Mouse (Mus musculus) cerebellum, adult 9-11 months (tissue): ENCODE data around the gene Gm42878.

ENCODE experiments used
- DNase-seq: peaks from one replicate; pipeline ENCODE4 v3.0.0; 2022

The Gm42878 gene

DNA sequence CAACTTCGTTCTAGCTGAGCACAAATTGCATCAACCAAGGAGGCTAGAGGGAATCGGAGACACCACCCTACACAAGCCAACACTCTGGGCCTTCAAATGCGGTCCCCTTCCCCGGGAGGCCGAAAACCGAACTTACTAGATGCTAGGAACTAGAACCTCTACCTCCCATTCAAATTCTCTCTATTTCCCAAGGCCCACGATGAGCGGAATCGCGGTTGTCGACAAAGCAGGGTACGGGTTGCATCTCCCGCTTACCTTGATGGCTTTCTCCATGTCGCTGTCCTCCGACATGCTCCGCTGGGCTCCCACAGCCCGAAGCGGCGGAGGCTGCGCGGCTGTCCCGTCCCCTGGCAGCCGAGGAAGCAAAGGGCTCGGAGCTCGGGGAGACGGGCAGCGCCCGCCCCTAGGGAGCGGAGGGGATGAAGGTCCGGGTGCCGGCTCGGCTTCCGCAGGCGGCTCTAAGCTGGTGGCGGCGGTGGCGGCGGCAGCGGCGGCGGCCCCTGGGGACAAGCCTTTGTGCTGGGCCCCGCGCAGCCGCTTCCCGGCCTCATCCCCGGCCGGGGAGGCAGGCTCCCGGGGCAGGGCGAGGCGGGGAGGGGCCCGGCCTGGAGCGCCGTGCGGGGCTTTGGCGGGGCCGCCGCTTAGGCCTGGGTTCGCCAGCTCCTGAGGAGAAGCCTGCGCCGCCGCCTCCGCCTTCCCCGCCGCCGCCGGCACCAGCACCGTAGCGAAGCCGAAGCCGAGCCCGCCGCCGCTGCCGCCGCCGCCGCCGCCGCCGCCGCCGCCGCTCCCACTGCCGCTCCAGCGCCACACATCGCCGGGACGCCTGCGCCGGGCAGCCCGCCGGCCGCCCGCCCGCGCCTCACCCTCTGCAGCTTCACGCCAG, at the start of gene Gm42878, which contains the start of gene Adam1a:
Gene Gm42878 (minus strand): TSS at position 573 of the 883 bp plus-strand sequence.
Gene Adam1a (minus strand): TSS at position 573 of the 883 bp plus-strand sequence.
- DNase-seq, result no peak

DNA sequence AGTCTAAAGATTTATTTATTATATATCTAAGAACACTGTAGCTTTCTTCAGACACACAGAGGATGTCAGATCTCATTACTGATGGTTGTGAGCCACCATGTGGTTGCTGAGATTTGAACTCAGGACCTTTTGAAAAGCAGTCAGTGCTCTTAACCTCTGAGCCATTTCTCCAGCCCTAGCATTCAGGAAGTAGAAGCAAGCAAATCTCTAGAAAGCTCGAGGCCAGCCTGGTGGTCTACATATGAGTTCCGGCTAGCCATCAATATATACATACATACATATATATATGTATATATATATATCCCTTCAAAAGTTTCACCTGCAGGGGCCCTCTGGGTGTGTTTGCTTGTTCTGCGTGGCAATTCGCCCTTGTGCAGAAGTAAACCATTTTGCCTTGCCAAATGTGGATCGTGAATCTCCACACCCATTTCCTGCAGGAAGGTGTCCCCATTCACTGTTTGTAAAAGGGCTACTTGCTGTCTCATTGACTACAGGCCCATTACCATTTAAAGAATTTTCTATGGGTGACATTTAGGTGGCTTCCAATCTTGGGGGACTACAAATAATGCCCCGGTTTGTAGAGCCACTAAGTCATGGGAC, 49.5 kb upstream of the Gm42878 start:
- no peak for DNase-seq

DNA sequence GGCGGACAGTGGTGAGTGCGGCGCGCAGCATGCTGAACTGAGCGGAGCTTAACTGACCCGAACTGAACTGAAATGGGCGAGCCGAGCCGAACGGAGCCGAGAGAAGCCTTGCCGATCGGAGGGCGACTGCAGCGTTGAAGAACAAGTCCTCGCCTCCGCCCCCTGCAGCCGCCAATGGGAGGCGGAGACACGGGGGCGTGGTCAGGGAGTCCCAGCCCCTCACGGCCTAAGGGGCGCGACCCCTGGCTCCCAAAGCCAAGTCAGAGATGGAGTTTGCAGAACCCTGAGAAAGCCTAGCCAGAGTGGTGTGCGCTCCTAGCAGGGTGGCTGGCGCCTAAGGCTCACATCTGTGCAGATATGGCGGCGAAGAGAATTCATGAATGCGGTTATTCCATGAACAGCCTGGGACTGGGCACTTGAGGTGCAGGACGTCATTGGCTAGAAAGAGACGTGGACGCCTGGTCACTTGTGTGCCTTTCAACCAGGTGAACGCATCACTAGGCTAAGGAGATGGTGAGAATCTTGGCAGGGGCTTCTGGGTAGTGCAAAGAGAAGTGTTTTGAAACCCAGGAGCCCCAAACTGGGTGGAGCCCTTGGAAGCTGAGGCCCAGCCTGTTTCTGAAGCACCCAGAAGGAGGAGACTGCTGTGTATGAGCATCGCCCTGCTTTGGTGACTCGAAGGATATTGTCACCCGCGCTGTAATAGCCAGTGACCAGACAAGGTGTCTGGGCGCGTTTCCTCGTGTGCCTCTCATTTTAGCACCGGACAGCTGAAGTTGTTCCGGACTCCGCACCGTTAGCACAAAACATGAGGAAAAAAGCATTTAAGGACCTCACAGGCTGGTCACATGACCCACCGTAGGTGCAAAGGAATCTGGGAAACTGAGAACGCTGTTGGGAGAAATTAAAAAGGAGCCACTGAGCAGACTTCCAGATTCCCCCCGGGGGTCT, 48.4 kb upstream of the Gm42878 start, which contains the start of gene Aldh2:
Gene Aldh2 (minus strand): TSS at position 374 of the 951 bp plus-strand sequence.
- peak; percentile 73 for DNase-seq

DNA sequence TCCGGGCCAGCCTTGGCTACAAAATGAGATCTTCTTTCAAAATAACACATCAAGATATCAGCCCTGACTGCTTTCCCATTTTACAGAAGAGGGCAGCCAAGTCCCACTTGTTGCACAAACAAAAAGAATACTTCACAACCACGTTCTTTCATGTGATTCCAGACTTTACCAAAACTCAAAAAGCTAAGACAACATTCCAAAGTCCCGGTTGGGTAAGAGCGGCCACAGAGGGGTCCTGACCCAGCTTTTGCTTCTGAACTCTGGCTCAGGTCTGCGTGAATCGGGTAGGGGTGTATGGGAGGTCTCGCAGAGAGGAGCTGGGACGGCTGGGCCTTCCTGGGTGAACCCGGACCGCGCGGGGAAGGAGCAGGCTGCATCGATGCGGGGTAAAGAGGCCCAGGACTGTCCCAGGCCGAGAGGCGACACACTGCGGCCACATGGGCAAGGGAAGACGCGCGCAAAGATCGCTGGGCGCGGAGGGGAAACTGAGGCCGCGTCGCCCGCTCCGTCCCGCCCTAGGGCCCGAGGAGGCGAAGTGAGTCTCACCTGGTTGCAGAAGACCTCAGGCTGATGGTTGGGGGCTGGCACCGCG, 47.6 kb upstream of the Gm42878 start:
- DNase-seq, result no peak

DNA sequence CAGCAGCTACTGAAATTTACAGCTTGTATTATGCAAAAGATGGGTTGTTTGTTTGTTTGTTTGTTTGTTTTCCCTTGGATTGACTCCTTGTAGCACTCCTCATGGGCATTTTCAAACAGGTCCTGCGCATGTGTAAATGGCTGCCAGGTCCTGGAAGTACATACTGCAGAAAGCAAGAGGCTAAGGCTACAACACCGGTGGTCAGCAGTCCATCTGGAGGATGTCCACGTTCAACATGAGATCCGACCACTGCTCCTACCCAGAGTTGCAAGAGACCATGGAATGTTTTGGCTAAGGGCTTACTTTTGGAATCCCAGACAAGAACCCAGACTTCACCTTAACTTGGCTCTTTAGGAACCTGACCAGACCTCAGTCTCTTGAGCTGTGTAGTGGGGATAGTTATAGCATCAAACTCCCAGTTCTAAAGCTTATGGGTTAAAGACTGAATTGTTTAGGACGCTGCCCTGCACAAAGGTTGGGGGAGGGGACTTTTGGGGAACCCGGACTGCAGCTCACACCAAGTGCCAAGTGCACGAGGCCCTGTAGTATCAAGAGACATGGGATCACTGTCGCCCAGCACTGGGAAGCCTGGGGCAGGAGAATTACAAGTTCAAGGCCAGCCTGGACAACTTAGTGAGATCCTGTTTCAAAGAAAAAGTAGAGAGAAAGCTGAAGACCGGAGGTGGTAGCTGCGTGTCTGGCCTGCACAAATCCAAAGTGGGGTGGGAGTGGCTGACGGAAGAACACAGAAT, 47.0 kb upstream of the Gm42878 start:
- DNase-seq, result no peak

DNA sequence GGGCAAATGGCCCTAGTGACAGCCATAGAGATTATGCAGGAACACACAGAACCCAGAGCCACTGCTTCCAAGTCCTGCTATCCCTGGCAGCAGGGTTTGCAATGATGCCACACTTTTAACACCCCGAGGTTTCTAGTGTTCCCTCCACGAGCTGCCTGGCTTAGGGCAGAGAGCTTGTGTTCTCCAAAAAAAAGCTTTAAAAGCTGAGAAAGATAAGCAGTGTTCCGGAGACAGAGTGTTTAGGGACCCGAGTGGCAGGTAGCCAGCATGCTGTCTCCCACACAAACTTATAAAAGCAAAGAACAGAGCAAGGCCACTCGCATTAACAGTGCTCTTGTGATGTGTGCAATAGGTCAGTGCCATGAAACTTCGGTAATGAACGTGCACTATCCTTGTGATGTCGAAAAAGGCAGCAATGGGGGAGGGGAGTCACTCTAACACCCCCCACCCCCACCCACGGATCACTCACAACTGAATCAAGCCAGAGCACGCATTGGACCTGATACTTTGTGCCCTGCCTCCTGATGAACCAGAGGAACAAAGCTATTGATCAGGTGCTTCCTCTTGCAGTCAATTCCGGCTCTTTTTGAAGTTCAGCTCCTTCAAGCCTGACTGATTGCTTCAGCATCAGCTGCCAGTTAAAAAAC, 46.3 kb upstream of the Gm42878 start:
- DNase-seq, result no peak

DNA sequence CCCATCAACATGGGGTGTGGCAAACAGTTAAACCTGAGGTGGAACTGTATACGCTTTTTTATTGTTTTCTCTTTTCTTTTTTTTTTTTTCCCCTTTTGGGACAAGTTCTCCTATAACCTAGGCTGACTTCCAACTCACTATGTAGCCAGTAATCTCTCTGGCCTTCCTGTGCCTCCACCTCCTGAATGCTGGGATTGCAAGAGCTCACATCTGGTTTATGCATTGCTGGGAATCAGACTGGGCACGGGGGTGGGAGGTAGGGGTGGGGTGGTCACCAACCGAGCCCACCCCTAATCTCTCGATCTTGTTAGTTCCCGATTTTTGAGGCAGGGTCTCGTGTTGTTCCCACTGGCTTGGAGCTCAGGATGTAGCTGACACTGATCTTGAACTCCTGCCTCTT, 44.6 kb upstream of the Gm42878 start:
- DNase-seq, result no peak

DNA sequence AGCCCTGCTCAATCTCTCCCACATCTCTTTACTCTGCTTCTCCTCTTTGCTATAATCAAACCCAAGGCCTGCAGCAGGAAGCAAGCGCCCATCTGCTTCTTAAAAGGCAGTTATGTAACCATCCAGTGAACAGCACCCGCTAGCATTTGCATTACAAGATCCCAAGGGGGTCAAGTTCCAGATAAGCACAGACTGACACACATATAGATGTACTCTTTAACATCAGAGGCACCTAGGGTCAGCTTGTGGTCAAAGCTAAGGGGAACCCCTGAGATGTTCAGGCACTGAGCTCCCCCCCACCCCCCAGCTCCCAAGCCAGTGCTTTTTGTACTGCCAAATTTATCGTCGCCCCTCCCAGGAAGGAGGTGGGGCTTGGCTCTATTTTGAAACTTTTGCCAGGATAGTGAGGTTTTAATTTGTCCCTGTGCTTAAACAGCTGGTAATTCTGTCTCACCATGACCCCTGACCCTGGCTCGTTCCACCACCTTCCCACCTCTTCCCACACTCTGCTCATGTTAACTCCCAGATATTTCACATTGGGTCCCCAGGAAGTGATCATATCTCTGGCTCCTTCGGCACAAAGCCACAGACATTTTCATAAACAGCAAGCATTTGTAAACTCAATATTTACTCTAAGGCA, 41.2 kb upstream of the Gm42878 start:
- no peak for DNase-seq

DNA sequence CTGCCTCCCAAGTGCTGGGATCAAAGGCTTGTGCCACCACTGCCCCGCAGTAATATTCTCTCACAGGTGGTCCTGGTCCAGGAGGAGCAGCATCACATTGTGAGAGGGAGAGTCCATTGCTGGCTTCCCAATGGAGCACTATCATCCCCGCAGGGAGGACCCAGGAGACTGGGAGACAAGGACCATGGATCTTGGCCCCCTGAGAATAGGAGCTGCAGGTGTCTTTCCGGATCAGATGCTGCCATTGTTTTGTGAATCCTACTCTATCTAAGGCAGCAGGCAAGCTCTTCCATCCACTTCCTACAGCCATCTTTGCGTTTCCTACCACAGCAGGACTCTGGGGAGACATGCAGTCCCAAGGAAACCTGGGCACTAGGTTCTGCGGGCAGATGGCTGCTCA, 40.4 kb upstream of the Gm42878 start:
- DNase-seq, result no peak

DNA sequence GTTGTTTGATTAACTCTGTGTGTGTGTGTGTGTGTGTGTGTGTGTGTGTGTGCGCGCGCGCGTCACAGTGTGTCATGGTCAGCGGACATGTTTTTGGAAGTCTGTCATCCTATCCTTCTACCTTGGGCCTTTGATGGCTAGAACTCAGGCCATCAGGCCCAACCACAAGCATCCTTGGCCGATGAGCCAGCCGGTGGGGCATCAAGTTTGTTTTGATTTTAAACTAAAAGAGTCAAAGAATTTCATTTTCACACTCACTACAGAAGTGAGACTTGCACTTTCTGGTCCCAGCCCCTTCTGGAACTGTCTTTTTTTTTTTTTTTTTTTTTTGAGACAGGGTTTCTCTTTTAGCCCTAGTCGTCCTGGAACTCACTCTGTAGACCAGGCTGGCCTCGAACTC, 39.7 kb upstream of the Gm42878 start:
- no peak for DNase-seq

DNA sequence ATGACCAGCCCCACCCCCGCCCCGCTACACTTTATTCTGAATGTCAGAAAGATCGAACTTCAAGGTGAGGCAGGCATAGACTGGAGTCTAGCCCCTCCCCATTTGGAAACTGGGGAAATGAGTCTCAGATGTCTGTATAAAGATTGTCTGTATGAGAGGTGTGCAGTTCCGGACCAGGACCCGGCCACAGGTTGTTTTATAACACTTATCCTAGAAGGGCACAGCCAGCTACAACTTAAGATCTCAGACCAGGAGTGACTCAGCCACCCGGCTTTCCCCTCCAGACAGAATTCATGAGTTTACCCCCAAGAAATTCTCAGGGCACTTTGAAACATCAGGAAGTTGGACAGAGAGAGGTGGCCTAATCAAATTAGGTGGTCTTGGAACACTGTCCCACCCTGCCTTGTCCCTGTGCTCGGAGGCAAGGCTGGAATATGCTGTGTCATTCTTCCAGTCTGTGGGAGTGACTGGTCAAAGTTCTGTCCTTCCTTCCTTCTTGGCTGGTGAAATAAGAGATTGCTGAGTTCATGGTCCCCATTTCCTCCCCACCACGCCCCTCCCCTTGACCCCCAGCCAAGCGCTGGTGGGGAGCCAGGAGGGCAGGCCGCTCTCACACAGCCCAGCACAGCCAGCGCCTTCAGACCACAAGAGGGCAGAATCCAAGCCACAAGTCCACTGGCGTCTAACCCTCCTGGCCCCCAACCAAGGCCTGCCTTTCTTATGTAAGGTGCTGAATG, 38.7 kb upstream of the Gm42878 start:
- DNase-seq, result peak; percentile 78

DNA sequence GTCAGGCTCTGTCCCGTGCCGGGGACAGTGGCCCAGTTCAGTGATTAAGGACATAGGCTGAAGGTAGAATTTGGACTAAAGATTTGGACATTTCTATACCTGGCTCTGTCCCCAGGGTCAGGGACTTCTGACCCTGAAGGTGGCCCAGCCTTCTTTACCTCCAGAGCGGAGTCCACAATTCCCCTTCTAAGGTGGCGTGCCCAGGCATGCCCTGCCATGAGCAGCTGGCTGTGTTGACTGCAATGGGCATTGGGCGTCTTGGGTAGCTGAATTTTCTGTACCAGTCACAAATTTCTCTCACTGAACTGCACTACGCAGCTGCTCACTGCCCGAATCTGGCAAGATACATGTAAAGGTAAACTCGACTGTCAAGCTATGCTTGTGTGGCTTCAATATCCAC, 36.7 kb upstream of the Gm42878 start:
- DNase-seq, result no peak

DNA sequence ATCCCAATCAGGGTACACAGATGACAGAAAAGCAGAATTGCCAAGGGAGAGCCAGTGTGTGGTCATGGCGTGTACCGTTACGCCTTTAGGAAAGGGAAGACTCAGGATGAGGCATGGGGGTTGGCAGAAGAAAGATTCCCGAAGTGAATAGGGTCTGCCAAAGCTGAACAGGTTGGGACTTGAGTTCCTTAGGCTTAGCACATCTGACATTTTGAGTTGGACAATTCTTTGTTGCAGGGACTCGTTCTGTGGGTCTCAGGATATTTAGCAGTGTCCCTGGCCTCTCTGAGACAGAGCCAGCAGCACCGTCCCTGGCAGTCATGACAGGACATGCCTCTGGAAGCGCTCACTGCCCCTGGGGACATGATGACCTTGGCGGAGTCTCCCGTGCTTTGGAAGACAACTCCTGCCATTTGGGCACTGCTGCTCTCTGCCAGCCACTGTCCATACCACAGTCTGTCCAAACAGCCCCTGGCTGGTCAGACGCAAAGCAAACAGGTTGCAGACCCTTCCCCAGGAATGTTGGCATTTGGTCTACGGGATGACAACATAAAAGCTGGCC, 31.7 kb upstream of the Gm42878 start:
- DNase-seq, result no peak

DNA sequence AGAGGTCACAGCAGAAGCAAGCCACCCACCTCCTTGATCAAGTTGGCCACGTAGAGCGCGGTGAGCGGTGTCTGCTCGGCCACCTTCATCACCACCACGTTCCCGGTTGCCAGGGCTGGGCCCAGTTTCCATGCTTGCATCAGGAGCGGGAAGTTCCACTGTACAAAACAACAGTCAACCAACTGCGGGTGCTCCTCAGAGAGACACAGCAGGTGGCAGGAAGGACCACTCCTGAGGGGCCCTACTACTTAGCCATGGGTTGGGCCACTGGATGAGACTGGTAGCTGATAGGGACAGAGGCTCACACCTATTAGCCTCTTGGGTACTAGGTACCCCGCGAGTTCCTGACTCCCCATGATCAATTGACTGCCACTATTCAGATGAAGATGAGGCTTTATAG, 30.6 kb upstream of the Gm42878 start:
- no peak for DNase-seq

DNA sequence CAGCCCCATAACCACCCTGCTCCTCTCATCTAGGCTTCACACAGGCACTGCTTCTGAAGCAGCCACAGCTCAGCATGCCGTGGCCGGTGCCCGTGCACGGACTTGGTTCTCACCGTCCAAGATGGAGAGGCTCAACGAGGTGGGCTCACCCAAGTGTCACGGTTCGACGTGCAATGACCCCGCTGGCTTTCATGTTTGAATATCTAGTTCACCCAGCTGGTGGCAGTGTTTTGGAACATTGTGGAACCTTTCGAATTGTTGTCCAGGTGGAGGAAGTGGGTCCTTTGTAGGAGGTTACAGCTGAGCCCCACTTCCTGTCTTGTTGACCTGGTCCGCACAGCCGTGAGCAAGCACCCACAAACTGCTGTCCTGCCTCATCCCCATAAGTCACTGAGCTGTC, 28.9 kb upstream of the Gm42878 start:
- no peak for DNase-seq

DNA sequence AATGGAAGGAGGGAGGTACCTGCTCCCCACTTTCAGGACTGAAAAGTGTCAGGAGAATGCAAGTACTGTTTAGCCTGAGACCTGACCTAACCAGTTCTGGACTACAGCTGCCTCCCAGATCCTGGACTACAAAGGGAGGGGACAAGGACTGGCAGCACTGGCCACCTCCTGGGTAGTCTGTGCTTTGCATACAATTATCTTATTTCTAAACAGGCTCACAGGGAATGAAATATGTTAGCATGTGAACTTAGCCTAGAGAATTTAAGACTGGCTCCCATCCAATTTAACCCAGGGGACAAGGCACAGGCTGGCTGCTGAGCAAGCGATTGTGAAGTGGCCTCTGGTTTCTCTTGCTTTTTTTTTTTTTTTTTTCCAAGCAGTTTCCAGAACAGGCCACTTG, 25.5 kb upstream of the Gm42878 start:
- DNase-seq, result no peak

DNA sequence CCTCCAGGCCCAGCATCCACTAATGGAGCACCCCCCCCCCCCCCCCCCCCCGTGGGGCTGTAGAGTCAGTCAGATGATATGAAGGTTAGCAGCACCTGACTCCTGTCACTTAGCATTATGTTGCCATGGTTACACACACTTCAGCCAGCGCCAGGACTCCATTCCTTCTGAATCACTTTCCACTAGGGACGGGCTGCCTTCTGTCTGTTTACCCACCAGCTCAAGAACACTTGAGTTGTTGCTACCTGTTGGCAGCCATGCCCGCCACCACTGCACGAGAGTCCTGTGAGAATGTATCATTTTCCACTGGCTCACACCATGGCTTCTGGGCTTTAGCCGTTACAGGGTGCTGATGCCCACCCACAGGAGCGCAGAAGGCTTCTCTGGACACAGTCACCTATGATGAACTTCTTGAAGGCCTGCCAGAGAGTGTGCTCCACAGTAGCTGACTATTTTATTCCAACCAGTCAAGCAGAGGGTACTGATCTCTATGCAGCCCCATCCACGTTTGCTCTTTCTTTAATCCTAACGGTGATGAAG, 24.7 kb upstream of the Gm42878 start:
- DNase-seq, result no peak

DNA sequence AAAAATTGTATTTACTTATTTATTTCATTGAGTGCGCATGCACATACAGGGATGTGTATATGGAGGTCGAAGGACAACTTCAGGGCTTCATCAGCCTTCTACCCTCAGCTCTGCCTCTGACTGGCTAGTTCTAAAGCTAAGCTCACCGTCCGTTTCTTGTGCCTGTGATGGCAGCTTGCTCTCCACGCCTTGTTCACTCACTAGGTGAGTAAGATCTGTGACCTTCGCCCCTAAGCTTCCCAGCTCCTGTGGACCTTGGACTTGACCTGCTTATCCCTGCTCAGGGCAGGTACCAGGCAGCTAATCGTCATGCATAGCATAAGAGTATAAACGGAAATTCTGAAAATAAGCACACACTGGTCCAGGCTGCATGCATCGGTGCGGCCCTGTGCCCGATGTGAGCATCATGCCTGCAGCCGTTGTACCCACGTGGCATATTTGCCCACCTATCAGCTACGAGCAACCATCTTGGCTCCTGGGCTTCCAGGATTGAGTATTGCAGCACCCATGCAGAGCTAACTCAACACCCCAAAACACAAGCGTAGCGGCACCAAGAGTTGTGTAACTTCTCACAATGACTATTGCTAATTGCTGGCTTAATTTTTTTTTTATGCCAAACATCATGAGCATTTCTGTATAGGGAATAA, 20.9 kb upstream of the Gm42878 start:
- no peak for DNase-seq

DNA sequence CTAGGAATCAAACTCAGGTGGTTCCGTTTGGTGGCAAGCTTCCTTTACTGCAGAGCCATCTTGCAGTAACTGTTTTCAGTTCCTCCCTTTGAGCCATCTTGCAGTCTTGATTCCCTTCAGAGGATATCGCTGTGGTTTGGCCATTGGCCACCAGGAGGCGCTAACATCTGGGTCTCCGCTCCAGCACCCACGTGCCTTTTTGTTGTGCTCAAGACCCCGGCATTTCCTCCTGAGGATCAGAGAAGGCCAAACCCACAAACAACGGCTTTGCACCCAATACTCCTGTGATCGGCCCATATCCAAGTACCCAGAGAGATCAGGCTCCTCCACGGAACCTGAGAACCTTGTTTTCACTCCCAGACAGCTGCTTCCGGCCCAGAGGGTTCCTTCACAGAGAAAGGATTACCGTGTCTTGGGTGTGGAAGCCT, 19.2 kb upstream of the Gm42878 start:
- DNase-seq, result peak; percentile 59
